Mouse (Mus musculus): Measurements from ENCODE around the gene Wdr83os. TPM values are rescaled to one million over a fixed set of nuclear protein-coding genes. Genes with fewer than 3 reads are reported as not detected.

The Wdr83os gene
- 37.6 and 44.1 TPM in 2 replicates for polyA plus RNA-seq (2012; rRNA removed)

GRCm38 (mm10) chr8:85080532-85081215 lies at the start of gene Wdr83os:
TSS of gene Wdr83os (plus strand) at chr8:85080740.

GRCm38 (mm10) chr8:85036718-85037365 lies 43.7 kb upstream of the Wdr83os start, which contains the start of gene Tnpo2:
TSS of gene Tnpo2 (plus strand) at chr8:85036915.

GRCm38 (mm10) chr8:85059879-85060616 lies 20.5 kb upstream of the Wdr83os start, which contains the start of gene Fbxw9:
TSS of gene Fbxw9 (plus strand) at chr8:85060055.

GRCm38 (mm10) chr8:85067982-85068381 lies 12.6 kb upstream of the Wdr83os start, which contains the start of gene Gm5741:
TSS of gene Gm5741 (minus strand) at chr8:85067982.

GRCm38 (mm10) chr8:85071514-85072281 lies 8.8 kb upstream of the Wdr83os start, which contains the start of gene Dhps:
TSS of gene Dhps (plus strand) at chr8:85071757.

GRCm38 (mm10) chr8:85081216-85081555 lies 646 bp downstream of the Wdr83os start, which contains the start of gene Wdr83:
TSS of gene Wdr83 (minus strand) at chr8:85081306.

GRCm38 (mm10) chr8:85083108-85083813 lies 2.7 kb downstream of the Wdr83os start, which contains the start of gene Man2b1:
TSS of gene Man2b1 (plus strand) at chr8:85083270.

GRCm38 (mm10) chr8:85122995-85123394 lies 42.5 kb downstream of the Wdr83os start, which contains the start of gene Zfp791:
TSS of gene Zfp791 (minus strand) at chr8:85123095.

Other genes with a start within 250 kb of the Wdr83os start
- 29.9 and 31.7 TPM in 2 replicates for gene Gadd45gip1, start 249.2 kb upstream of the Wdr83os start, polyA plus RNA-seq (2012; rRNA removed)
- 116 and 127 TPM in 2 replicates for gene Rad23a, start 240.1 kb upstream of the Wdr83os start, polyA plus RNA-seq (2012; rRNA removed)
- 310 and 322 TPM in 2 replicates for gene Calr, start 233.8 kb upstream of the Wdr83os start, polyA plus RNA-seq (2012; rRNA removed)
- 50.9 and 57.3 TPM in 2 replicates for gene Farsa, start 223.8 kb upstream of the Wdr83os start, polyA plus RNA-seq (2012; rRNA removed)
- 30.4 and 31.4 TPM in 2 replicates for gene Syce2, start 208.6 kb upstream of the Wdr83os start, polyA plus RNA-seq (2012; rRNA removed)
- 29.5 and 35.0 TPM in 2 replicates for gene Gcdh, start 186.8 kb upstream of the Wdr83os start, polyA plus RNA-seq (2012; rRNA removed)
- 177 and 217 TPM in 2 replicates for gene Klf1, start 178.8 kb upstream of the Wdr83os start, polyA plus RNA-seq (2012; rRNA removed)
- 8.3 and 10.6 TPM in 2 replicates for gene Dnase2a, start 172.2 kb upstream of the Wdr83os start, polyA plus RNA-seq (2012; rRNA removed)
- 0.03 and 0.05 TPM in 2 replicates for gene Mast1, start 143.4 kb upstream of the Wdr83os start, polyA plus RNA-seq (2012; rRNA removed)
- gene Rtbdn, start 133.7 kb upstream of the Wdr83os start, polyA plus RNA-seq (2012; rRNA removed): not detected in 2 replicates
- not detected in 2 replicates for gene Gm49661, start 111.3 kb upstream of the Wdr83os start, polyA plus RNA-seq (2012; rRNA removed)
- 1,069 and 1,310 TPM in 2 replicates for gene Prdx2, start 111.2 kb upstream of the Wdr83os start, polyA plus RNA-seq (2012; rRNA removed)
- 57.5 and 63.1 TPM in 2 replicates for gene Rnaseh2a, start 111.0 kb upstream of the Wdr83os start, polyA plus RNA-seq (2012; rRNA removed)
- gene Junb, start 102.0 kb upstream of the Wdr83os start, polyA plus RNA-seq (2012; rRNA removed): 7.7 and 8.0 TPM in 2 replicates
- gene Hook2, start 90.1 kb upstream of the Wdr83os start, polyA plus RNA-seq (2012; rRNA removed): 4.1 and 4.6 TPM in 2 replicates
- not detected in 2 replicates for gene Best2, start 66.2 kb upstream of the Wdr83os start, polyA plus RNA-seq (2012; rRNA removed)
- gene Asna1, start 55.5 kb upstream of the Wdr83os start, polyA plus RNA-seq (2012; rRNA removed): 76.1 and 91.5 TPM in 2 replicates
- gene Trir, start 53.9 kb upstream of the Wdr83os start, polyA plus RNA-seq (2012; rRNA removed): 99.1 and 106 TPM in 2 replicates
- gene Tnpo2, start 43.8 kb upstream of the Wdr83os start, polyA plus RNA-seq (2012; rRNA removed): 23.4 and 27.0 TPM in 2 replicates
- 7.6 and 9.4 TPM in 2 replicates for gene Fbxw9, start 20.7 kb upstream of the Wdr83os start, polyA plus RNA-seq (2012; rRNA removed)
- gene Gm5741, start 12.8 kb upstream of the Wdr83os start, polyA plus RNA-seq (2012; rRNA removed): 0.22 and 0.31 TPM in 2 replicates
- gene Dhps, start 9.0 kb upstream of the Wdr83os start, polyA plus RNA-seq (2012; rRNA removed): 20.6 and 21.6 TPM in 2 replicates
- gene Wdr83, start 566 bp downstream of the Wdr83os start, polyA plus RNA-seq (2012; rRNA removed): 24.8 and 26.1 TPM in 2 replicates
- gene Man2b1, start 2.5 kb downstream of the Wdr83os start, polyA plus RNA-seq (2012; rRNA removed): 15.9 and 21.5 TPM in 2 replicates
- gene Zfp791, start 42.4 kb downstream of the Wdr83os start, polyA plus RNA-seq (2012; rRNA removed): 0.97 and 1.1 TPM in 2 replicates
- gene Cks1brt, start 71.2 kb downstream of the Wdr83os start, polyA plus RNA-seq (2012; rRNA removed): not detected in 2 replicates
- not detected in 2 replicates for gene Olfr371, start 145.2 kb downstream of the Wdr83os start, polyA plus RNA-seq (2012; rRNA removed)
- gene Orc6, start 218.9 kb downstream of the Wdr83os start, polyA plus RNA-seq (2012; rRNA removed): 77.9 and 84.9 TPM in 2 replicates
- gene Vps35, start 219.1 kb downstream of the Wdr83os start, polyA plus RNA-seq (2012; rRNA removed): 35.2 and 44.8 TPM in 2 replicates

Measured in liver, embryonic 14 days (tissue).